Mouse (Mus musculus) E14TG2a.4 (cell line): Measurements from ENCODE around the gene Ergic1.

ENCODE experiments used
- CTCF ChIP-seq: conservative IDR thresholded peaks from 2 replicates; pipeline ENCODE4 v1.5.1; 2014; ENCODE audit warnings: low read length
- POU5F1 ChIP-seq: IDR thresholded peaks from 2 replicates; pipeline ENCODE4 v1.6.1; 2014; ENCODE audit warnings: low read length, borderline replicate concordance

DNA sequence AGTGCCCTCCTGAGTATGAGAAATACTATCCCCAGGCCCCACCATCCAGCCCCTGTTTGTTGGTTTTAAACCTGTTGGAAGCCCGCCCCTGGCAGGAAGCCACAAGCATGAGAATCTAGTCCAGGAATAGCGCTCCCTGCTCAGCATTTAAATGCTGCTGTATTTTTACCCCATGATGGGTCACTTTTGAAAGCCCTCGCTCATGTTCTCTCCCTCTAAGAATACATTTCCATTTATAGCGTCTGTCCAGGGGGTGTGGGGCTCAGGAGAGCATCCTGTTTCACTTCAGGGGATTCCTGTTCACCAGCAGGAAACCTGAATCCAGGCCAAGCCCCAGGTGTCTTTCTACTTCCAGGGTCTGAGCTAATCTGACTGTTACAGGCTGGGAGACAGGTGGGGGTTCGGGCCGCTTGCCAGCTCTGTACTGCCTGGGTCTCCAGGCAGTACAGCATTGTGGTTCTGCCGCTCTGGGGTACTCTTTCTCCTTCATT lies 34.9 kb downstream of the Ergic1 start:
- TF ChIP-seq CTCF = no peak
- TF ChIP-seq POU5F1 = no peak
